Mouse (Mus musculus) megakaryocyte, embryonic 14.5 days (primary cell): ENCODE measurements around the gene Ninj1.

ENCODE experiments used
- FLI1 ChIP-seq: IDR thresholded peaks from 2 replicates; pipeline ENCODE4 v1.6.1; 2012; ENCODE audit warnings: low read length, inconsistent platforms, mixed read lengths
- GATA1 ChIP-seq: IDR thresholded peaks from 3 replicates; pipeline ENCODE4 v1.6.1; 2012; ENCODE audit warnings: mixed read lengths, low read length, inconsistent platforms, borderline replicate concordance

GRCm38 (mm10) chr13:49140567-49140966, 46.7 kb upstream of the Ninj1 start:
- no peak for TF ChIP-seq GATA1
- TF ChIP-seq FLI1, result no peak
